Mouse (Mus musculus): Measurements from ENCODE around the gene Gys2.
A peak's percentile ranks its signal among the peaks of the same experiment; 100 is the strongest.

Gene Gys2

DNA sequence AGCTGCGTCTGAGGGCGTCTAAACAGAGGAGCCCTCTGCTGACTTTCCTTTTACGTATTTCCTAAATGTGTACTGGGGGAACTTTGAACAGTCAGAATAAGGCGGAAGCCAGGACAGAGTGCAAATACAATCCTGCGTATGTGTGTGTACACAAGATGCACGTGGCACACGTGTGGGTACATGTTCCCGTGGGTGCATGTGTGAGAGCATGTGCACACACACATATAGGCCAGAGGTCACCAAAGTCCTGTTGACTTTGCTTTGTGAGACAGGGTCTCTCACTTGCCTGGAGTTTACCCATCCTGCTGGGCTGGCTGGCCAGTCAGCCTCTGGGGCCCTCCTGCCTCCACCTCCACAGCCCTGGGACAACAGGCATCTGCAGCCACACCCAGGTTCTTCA is 1.8 kb downstream of the Gys2 start:
- no peak for TF ChIP-seq GATA4 (IDR thresholded peaks at IDR 0.05; ENCODE audit: insufficient replicate concordance, low read length)

DNA sequence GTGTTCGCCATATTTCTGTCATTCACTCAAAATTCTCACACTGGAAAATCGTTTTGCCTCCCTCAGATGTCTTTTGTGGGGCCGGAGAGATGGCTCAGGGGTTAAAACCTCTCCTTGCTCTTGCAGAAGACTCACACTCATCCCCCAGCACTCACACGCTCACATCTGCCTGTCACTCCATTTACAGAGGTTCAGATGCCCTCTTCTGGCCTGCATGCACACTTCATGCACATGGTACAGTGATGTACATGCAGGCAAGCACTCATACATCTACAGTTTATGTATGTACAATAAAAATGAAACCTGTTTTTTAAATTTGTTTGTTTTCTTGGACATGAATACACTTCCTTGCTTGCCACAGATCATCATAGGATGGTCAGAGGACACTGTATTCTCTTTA is 3.3 kb downstream of the Gys2 start:
- no peak for TF ChIP-seq GATA4 (IDR thresholded peaks at IDR 0.05; ENCODE audit: insufficient replicate concordance, low read length)

DNA sequence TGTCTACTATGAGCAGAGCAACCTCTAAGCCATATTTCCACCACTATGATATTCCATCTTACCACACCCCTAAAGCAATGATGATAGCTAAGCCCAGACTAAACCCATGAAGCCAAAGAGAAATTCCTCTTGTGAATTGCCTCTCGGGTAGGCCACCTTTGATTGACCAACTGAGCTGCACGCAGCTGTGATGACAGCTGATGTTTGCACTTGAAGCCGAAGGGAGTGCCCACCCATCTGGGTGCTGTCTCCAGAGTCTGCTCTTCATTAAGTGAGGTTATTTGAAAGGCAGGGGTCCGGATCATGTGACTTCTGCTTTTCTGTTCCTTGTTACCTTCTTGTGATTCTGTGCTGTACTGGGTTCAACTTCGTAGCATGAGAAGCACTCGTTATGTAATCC is 10.7 kb downstream of the Gys2 start:
- no peak for TF ChIP-seq GATA4 (IDR thresholded peaks at IDR 0.05; ENCODE audit: insufficient replicate concordance, low read length)

DNA sequence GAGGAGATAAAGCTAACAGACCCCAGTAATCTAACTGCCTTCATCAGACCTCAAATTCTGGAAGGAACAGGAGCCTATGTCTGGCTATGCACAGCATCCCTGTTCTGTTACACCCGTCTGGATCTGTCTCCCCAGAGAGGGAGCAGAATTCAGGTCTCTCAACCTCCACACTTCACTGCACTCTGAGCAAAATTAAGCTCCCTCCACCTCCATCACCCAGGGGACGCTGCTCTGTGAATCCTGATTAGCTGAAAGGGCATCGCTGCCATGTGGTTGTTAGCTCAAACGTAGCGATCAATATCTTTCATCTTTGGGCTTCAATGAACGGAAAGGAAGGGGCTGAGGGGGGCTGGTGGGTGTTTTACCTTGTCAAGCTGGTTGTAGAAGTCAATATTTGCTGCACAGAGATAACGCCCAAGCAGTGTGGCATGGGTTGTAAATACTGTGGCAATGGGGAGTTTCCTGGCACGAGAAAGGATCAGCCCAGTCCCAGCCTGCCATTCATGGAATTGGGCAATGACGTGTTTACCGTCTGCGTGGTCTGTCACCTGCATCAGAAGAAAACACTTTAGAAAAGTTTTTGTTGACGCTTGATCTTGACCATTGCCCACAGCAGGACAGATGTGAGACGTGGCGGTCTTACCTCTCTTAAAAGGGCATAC is 13.8 kb downstream of the Gys2 start:
- peak; percentile 76; the same call in 1 of the 2 replicates for TF ChIP-seq GATA4 (IDR thresholded peaks at IDR 0.05; ENCODE audit: insufficient replicate concordance, low read length)

DNA sequence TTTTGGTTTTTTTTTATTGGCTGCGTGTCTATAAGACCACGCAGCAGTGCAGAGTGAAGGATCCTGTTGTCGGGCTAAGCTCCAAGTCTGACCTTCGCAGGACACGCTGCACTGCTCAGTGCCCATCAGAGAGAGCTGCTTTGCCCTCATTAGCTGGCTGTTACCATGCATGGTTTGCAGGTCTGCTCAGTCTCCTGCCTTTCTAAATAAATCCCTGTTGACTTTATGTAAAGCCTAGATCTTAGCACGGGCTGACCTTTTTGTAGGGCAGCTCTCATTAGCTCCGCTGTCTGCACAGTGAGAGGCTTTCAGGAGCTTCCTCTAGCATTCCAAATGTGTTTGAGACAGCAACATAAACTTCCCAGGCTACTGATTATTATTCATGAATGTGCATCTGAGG is 14.9 kb downstream of the Gys2 start:
- TF ChIP-seq GATA4 (IDR thresholded peaks at IDR 0.05; ENCODE audit: insufficient replicate concordance, low read length): no peak

DNA sequence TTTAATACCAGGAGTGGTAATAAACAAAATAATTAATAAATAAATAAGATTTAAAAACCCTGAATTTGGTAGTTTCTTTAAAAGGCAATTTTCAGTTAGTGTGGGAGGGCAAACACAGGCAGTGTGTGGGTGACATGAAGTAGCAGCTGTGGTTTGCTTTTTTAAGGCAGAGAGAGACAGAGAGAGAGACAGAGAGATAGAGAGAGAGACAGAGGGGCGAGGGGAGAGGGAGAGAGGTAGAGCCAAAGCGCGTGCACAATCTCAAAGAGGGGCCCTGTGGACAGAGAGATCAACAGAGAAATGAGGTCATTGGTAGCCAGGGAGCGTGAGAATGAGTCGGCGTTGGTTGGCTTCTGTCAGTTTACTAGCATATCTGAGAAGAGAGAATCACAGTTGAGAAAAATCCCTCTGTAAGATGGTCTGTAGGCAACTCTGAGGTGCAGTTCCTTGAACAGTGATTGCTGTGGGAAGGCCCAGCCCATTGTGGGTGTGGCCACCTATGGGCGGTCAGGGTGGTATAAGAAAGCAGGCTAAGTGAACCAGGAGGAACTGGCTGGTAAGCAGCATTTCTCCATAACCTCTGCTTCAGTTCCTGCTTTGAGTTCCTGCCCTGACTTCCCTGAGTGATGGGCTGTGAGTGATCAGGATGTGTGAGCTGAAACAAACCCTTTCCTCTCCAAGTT is 17.5 kb downstream of the Gys2 start:
- no peak for TF ChIP-seq GATA4 (IDR thresholded peaks at IDR 0.05; ENCODE audit: insufficient replicate concordance, low read length)

DNA sequence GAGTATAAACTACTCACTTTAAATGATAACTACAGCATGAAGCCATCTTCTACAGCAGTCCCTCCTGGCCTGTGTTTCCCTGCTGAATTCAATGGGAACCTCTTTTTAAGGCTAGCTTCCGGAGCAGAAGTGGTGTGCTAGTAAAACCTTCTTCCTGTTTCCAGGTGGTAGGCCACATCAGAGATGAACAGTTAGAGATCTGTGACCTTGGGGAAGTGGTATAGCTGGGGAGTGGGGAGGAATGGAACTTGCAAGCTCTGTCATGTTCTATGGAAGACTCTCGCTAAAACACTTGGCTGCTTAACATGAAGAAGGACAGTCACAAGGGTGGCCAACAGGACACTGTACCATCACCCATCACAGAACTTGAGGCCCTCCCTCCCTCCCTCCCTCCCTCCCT is 19.6 kb downstream of the Gys2 start:
- TF ChIP-seq GATA4 (IDR thresholded peaks at IDR 0.05; ENCODE audit: insufficient replicate concordance, low read length): no peak

DNA sequence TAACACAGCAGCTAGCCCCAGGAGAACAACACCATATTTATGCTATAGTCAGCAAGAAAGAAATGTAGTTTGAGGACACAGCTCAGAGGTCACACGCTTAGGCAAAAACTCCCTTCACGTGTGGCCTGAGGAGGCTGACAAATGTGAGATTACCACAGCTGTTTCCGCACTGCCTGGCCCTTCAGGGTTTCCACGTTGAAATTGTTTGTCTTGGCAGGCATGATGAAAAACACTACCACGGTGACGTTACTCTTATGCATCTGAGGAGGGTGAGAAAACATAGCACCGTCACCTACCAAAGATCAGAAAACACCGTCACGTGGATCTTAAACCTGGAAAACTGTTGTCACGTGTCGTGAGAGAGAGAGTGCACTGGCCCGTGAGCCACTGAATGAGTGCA is 21.5 kb downstream of the Gys2 start:
- no peak for TF ChIP-seq GATA4 (IDR thresholded peaks at IDR 0.05; ENCODE audit: insufficient replicate concordance, low read length)

DNA sequence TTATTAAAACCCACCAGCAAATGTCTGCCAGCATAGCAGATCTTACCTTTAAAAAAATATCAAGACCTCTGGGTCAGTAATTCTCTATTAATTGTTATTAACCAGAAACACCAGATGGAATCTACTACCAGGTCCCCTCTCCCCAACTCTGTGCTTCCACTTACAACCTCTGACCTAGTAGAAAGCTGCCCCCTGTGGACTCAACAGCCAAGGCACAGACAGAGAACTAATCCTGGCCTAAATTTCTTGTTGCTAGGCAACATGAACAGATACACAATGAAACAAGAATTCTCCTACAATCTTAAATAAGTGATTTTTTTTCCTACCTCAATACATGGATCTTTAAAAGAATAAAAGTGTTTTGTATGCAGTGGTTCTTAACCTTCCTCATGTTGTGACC is 43.8 kb downstream of the Gys2 start:
- TF ChIP-seq GATA4 (IDR thresholded peaks at IDR 0.05; ENCODE audit: insufficient replicate concordance, low read length): no peak

DNA sequence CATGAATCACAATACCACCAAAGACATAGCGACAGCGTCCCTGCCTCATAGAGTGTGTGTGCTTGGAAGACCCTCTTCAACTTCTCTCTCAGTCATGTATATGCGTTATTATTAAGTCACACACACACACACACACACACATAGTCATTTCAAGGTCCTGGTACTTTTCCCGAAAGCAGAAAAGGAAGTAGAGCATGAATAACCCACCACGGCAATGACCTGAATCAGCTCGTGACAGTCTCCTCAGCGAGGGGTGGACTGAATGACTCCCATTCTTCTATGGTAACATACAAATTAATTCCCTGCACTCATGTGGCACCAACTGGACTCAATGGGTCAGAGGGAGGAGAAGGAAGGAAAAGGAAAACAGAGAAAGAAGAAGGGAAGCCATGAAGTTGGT is 47.9 kb downstream of the Gys2 start:
- no peak for TF ChIP-seq GATA4 (IDR thresholded peaks at IDR 0.05; ENCODE audit: insufficient replicate concordance, low read length)

DNA sequence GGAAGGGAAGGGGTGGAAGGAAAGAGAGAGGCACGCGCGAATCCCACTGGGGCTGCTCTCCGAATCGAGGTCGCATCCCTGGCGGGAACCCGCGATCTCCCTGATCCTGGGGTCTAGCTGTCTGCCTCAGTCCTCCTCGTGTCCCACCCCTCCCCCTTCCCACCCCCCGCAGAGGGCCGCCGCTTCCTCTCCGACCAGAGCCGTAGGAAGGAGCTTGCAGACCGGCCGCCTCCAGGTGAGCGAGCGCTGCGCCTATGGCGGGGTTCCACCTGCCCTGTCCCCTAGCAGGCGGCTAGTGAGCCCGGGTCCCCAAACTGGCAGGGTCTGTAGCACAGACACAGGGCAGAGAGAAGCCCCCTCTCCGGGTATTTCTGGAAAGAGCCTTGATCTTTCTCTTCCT is 58.3 kb downstream of the Gys2 start:
- TF ChIP-seq GATA4 (IDR thresholded peaks at IDR 0.05; ENCODE audit: insufficient replicate concordance, low read length): no peak

DNA sequence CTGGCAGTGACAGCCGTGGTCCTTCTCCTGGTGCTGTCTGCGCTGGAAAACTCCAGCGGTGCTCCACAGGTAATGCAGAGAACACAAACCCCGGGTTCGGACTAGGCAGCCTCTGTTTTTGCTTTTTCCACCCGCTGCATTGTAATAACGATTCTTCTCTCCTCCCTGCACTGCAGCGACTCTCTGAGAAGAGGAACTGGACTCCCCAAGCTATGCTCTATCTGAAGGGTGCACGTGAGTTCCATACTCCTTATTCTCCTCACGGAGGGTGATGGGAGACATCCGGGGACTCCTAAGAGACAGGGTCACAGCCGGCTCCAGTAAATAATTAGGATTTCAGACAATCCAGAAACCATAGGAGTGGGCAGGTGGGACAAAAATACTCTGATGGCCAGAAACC is 59.1 kb downstream of the Gys2 start:
- TF ChIP-seq GATA4 (IDR thresholded peaks at IDR 0.05; ENCODE audit: insufficient replicate concordance, low read length): no peak

DNA sequence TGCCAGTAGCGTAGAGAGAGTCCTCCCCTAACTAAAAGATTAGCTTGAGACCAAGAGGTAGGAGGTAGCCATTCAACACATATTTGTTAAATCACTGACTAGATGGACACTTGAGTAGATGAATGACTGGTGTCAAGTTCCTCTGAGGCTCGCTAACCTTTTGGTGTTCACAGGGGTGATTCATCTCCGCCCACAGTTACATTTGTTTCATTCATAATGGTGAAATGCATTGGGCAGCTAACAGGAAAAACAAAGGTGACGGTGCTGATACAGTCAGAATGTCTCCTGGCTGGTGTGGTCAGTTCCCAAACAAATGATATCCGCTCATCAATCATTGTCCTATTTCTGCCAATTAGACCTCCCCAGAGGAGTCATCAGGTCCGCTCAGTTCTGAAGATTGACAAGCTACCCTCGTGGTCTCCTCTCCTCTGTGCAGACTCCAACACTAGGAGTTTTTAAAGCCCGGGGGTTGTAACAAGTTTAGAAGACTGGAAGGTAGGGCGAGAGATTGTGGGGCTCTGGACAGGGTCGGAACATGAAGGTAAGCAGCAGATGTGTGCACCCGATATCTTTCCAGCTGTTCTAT is 59.9 kb downstream of the Gys2 start, which contains the start of gene Spx:
TSS of gene Spx (plus strand) at position 536 of the 586 bp plus-strand sequence.
- TF ChIP-seq GATA4 (IDR thresholded peaks at IDR 0.05; ENCODE audit: insufficient replicate concordance, low read length): no peak

DNA sequence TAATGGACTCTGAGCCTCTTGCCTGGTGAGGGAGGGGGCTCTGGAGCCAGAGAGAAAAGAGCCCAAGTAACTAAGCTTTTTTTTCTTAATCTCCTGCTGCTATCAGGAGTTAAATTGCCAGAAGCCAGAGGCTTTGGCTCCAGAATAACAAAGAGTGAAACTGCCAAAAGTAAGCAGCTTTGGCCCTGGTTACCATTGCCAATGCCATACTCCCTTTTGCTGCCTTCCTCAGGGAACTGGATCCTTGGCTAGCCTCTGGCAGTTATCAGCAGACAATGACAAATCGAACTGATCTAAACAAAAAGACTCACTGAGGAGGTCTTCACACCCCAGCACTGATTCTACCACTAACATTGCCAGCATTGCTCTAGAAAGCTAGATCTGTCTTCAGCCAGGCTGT is 61.8 kb downstream of the Gys2 start:
- TF ChIP-seq GATA4 (IDR thresholded peaks at IDR 0.05; ENCODE audit: insufficient replicate concordance, low read length): no peak

DNA sequence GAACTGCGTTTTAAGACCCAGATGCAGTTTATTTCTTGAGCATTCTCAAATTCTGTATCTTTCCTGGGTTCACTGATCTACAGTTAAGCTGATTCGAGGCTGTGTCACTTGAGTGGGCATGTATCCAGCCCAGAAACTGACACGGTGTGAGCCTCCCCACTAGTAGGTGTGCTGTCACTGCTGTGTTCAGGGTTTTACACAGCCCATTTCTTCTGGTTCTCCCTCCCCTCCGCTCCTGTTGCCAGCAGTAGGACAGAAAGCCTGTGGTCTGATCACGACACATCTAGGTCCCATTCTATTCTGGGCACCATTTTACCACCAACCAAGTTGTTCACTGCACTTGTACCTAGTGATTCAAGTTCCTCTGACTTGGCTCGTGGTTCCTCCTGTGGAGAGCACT is 77.2 kb downstream of the Gys2 start:
- TF ChIP-seq GATA4 (IDR thresholded peaks at IDR 0.05; ENCODE audit: insufficient replicate concordance, low read length): no peak

DNA sequence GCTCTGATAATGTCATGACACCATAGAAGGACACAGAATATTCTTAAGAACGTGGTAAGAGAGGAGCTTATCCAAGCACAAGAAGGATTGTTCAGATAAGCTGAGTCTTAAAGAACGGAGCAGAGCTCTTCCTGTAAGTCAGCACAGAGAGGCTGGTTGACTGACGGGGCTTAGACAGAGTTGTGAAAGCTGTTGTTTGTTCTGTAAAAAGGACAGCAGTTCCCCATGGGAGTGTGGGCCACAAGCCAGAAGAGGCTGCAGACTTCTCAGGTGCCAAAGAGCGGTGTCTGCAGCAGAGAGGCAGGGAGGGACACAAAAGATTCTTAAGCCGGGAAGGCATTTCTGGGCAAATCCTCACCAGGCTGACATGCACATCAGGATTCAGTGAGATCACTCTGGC is 78.2 kb downstream of the Gys2 start:
- TF ChIP-seq GATA4 (IDR thresholded peaks at IDR 0.05; ENCODE audit: insufficient replicate concordance, low read length): no peak

All from liver, adult (tissue).